Mouse (Mus musculus) embryonic facial prominence, embryonic 11.5 days (tissue): ENCODE results near the gene Ctnnbip1. TPM values are rescaled to one million over a fixed set of nuclear protein-coding genes. Genes with fewer than 3 reads are reported as not detected.
A peak's percentile ranks its signal among the peaks of the same experiment; 100 is the strongest.

Source experiments
- ATAC-seq: fragments of 200-750 bp; cut with Nextera tagmentation; replicated peaks from 2 replicates; pipeline ENCODE4 v1.8.0; 2017; ENCODE audit warnings: low read depth; ENCODE audit not compliant: insufficient number of reproducible peaks, low FRiP score, low TSS enrichment
- DNase-seq: peaks from one replicate; pipeline ENCODE4 v3.0.0-alpha.2; 2015; ENCODE audit warnings: low spot score
- H3K27ac ChIP-seq: fragments of 300-500 bp; sonication (generic); replicated peaks from 2 replicates; pipeline ENCODE4 v1.5.1; 2014; ENCODE audit warnings: mild to moderate bottlenecking, low read depth, low read length, control low read depth
- H3K27me3 ChIP-seq: fragments of 300-500 bp; sonication (generic); 2 replicates; pipeline ENCODE4 v1.6.1; 2014; ENCODE audit warnings: mild to moderate bottlenecking, low read length, moderate library complexity, mixed read lengths; ENCODE audit not compliant: control insufficient read depth, insufficient read depth
- H3K36me3 ChIP-seq: fragments of 300-500 bp; sonication (generic); replicated peaks from 2 replicates; pipeline ENCODE4 v1.6.1; 2014; ENCODE audit warnings: low read depth, mild to moderate bottlenecking, low read length, moderate library complexity, mixed read lengths; ENCODE audit not compliant: control insufficient read depth, insufficient read depth
- H3K4me1 ChIP-seq: fragments of 300-500 bp; sonication (generic); 2 replicates; pipeline ENCODE4 v1.6.1; 2014; ENCODE audit warnings: low read length, mixed read lengths; ENCODE audit not compliant: control insufficient read depth, insufficient read depth
- H3K4me2 ChIP-seq: fragments of 300-500 bp; sonication (generic); 2 replicates; pipeline ENCODE4 v1.6.1; 2014; ENCODE audit warnings: low read depth, mild to moderate bottlenecking, control low read depth, low read length, moderate library complexity
- H3K4me3 ChIP-seq: fragments of 300-500 bp; sonication (generic); 2 replicates; pipeline ENCODE4 v1.5.1; 2014; ENCODE audit warnings: low read depth, low read length, control low read depth
- H3K9ac ChIP-seq: fragments of 300-500 bp; sonication (generic); replicated peaks from 2 replicates; pipeline ENCODE4 v1.6.1; 2014; ENCODE audit warnings: mild to moderate bottlenecking, control low read depth, low read length
- H3K9me3 ChIP-seq: fragments of 300-500 bp; sonication (generic); replicated peaks from 2 replicates; pipeline ENCODE4 v1.6.1; 2016; ENCODE audit warnings: mild to moderate bottlenecking, low read length, inconsistent platforms, mixed read lengths; ENCODE audit not compliant: control insufficient read depth
- WGBS: fragments of 180-500 bp; shearing (Covaris S2); extraction: QIAGEN DNeasy Blood & Tissue Kit; methylation state at CpG from one replicate; pipeline ENCODE4 v1.1.7; 2014; 5-methylcytosine and 5-hydroxymethylcytosine counted together
- polyA plus RNA-seq: library from polyadenylated mRNA; unstranded; fragments of >200 nt; fragmentation: Nextera tagmentation; extraction: Ambion mirVana; gene quantifications from 2 replicates; pipeline ENCODE4 v1.2.1, GENCODE M21; 2014

The Ctnnbip1 gene
- polyA plus RNA-seq, 1 experiment from 2014 or later = 68.8 TPM

DNA sequence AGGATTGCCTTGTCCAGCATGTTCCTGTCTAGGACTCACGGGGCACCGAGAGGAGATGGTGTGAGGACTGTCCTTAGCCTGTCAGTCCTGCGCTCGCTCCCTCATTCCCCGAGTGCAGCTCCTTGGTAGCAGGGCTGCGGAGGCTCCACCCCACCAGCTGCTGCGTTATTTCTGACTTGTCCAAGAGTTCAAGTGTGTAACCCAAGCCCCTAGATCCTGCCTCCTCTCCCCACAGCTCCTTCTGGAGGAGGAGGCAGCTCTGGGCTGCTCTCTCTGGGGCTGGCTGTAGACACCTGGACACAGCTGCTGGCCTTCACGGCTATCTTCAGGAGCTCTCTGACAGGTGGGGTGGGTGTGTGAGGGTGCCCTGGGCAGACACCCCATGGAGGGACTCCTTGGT lies 26.9 kb downstream of the Ctnnbip1 start:
- Histone ChIP-seq H3K36me3 (no peaks in the 10 kb centered on the region; the same call in none of the 2 replicates), H3K4me1 (no peaks in the 10 kb centered on the region), H3K4me3 (no peak overlapping the region), H3K27me3 (no peaks in the 10 kb centered on the region), H3K9me3 (no peaks in the 10 kb centered on the region), H3K27ac (no peak overlapping the region), H3K4me2 (no peak overlapping the region), H3K9ac (no peak overlapping the region)
- 82% methylated on average over 8 of the region's 8 CpGs for WGBS
- ATAC-seq (no peak), DNase-seq (no peak)

DNA sequence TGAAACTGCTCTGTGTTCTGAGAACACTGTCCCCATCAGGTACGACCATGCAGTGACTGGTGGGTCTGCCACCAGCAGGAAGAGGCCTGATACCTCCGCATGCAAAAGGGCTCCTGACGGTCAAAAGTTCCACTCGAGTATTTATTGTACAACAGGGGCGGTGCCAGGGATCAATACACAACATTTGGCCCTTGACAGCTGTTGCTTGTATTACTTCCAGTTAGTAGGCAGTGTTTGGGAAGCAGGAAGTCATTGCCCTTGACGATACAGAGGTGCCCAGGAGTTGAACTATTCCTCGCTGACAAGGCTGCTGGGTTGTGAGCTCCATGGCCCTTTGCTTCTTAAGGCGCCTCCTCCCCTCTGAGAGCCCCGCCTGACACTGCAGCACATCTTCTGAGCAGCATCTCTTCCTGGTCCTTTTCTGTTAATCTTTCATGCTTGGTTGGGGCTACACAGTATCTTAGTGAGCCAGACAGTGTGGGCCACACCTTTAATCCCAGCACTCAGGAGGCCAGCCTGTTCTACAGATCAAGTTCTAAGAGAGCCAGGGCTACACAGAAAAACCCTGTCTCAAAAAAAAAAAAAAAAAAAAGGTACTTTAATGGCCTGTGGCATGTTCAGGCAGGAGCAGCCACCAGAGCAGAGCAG lies 28.9 kb downstream of the Ctnnbip1 start:
- H3K27ac ChIP-seq = no peak overlapping the region
- no peaks in the 10 kb centered on the region for H3K9me3 ChIP-seq
- WGBS = 87% methylated on average over 9 of the region's 9 CpGs
- no peak for DNase-seq
- no peaks in the 10 kb centered on the region; the same call in none of the 2 replicates for H3K36me3 ChIP-seq
- no peak overlapping the region for H3K9ac ChIP-seq
- no peak overlapping the region for H3K4me3 ChIP-seq
- H3K4me2 ChIP-seq = no peak overlapping the region
- no peaks in the 10 kb centered on the region for H3K27me3 ChIP-seq
- no peak for ATAC-seq
- H3K4me1 ChIP-seq = no peaks in the 10 kb centered on the region

DNA sequence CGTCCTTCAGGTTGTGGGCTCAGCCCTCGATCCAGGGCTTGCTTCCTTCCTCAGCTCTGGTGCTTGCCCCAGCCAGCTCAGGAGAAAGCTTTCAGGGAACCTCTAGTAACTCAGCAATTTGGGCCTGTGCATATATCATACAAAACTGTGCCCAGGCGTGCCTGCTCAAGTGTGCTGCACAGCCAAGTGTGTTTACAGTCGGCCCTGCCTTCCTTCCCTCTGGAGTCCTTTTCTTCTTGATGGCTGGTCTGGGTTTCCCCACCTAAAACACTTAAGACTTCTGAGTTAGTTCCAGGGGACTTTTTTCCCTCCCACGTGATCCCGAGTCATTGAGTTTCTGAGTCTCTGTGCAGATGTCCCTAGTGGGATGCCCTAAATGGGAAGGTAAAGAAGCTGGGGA lies 29.5 kb downstream of the Ctnnbip1 start:
- ATAC-seq (no peak), DNase-seq (no peak)
- 86% methylated on average over 6 of the region's 6 CpGs for WGBS
- Histone ChIP-seq H3K4me3 (no peak overlapping the region), H3K4me2 (no peak overlapping the region), H3K4me1 (no peaks in the 10 kb centered on the region), H3K9me3 (no peaks in the 10 kb centered on the region), H3K36me3 (no peaks in the 10 kb centered on the region; the same call in none of the 2 replicates), H3K27ac (no peak overlapping the region), H3K9ac (no peak overlapping the region; the same call in 1 of the 2 replicates), H3K27me3 (no peaks in the 10 kb centered on the region)

DNA sequence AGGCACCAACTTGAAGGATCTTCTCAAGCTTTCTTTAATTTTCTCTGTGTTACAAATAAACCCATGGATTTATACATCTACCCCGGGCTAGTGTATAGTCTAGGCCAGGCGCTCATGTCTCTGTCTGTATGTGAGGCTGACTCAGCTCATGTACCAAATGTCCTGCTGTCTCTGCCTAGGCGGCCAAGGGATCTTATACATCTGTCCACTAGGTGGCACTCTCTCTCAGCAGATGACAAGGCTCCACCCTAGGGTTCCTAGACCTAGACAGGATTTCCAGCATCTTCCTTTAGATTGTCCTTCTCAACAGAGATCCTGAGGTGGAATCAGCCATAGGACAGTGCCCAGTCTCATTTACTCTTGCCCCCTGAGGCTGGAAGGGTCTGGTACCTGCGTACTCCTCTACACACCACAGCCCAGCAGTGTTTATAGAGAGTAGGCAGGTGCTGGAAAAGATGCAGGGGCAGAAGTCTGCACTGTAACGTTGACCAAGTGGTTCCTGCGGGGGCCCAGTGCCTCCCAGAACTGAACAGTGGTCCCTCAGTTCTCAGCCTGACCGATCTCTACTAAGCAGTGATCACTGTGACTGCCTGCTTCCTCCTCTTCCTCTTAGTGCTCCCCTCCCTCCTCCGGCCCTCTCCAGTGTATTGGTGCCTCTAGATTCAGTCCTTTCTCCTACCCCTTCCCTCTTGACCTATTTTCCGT lies 31.3 kb downstream of the Ctnnbip1 start:
- WGBS = 69% methylated on average over 9 of the region's 9 CpGs
- no peak overlapping the region for H3K9ac ChIP-seq
- no peaks in the 10 kb centered on the region; the same call in none of the 2 replicates for H3K36me3 ChIP-seq
- no peak overlapping the region for H3K27ac ChIP-seq
- no peaks in the 10 kb centered on the region for H3K9me3 ChIP-seq
- ATAC-seq (peak; percentile 70), DNase-seq (peak; percentile 87)
- H3K4me1 ChIP-seq = no peaks in the 10 kb centered on the region
- H3K27me3 ChIP-seq = no peaks in the 10 kb centered on the region
- H3K4me2 ChIP-seq = no peak overlapping the region
- H3K4me3 ChIP-seq = no peak overlapping the region

DNA sequence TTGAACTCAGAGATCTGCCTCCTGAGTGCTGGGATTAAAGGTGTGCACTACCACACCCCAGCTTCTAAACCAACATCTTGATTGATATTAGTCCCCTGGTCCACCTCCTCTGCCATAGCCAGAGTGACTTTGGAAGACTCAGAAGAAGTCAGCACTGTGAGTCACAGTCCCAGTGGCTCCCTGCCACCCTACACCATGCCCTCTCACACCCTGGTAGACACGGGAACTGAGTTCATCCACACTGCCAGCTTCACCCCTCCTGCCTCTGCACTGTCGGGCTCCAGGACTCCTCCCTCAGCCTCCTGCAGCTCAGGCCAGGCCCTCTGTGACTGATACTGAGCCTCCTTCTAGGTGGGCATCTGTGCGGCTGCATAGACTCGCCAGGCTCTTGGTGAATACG lies 32.8 kb downstream of the Ctnnbip1 start:
- 79% methylated on average over 5 of the region's 5 CpGs for WGBS
- no peaks in the 10 kb centered on the region; the same call in 1 of the 2 replicates for H3K36me3 ChIP-seq
- no peak overlapping the region for H3K27ac ChIP-seq
- ATAC-seq (no peak), DNase-seq (no peak)
- H3K9ac ChIP-seq = no peak overlapping the region
- no peak overlapping the region for H3K4me3 ChIP-seq
- no peak overlapping the region for H3K4me2 ChIP-seq
- H3K27me3 ChIP-seq = no peaks in the 10 kb centered on the region
- H3K9me3 ChIP-seq = no peaks in the 10 kb centered on the region
- H3K4me1 ChIP-seq = no peaks in the 10 kb centered on the region

DNA sequence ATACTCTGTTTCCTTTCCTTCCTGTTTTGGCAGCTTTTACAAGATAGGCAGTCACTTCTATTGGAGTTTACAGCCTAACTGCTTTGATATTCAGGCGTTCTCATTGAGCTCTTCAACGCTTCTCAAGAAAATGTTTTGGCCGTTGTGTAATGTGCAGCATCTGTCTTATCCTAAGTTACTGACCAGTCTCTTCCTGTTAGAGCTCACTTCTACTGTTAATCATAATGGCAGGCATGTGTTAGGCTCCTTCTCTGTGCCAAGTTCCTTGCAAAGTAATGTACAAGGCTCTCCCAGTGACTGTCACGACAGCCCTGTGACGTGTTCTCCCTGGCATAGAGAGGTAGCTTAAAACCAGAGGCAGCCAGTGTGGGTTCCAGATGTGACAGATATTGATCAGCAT lies 33.7 kb downstream of the Ctnnbip1 start:
- Histone ChIP-seq H3K27ac (no peak overlapping the region), H3K9me3 (no peaks in the 10 kb centered on the region), H3K9ac (no peak overlapping the region), H3K4me1 (no peaks in the 10 kb centered on the region), H3K27me3 (no peaks in the 10 kb centered on the region), H3K4me2 (no peak overlapping the region), H3K4me3 (no peak overlapping the region), H3K36me3 (no peaks in the 10 kb centered on the region; the same call in 1 of the 2 replicates)
- ATAC-seq (no peak), DNase-seq (no peak)
- WGBS = 87% methylated on average over 5 of the region's 5 CpGs

DNA sequence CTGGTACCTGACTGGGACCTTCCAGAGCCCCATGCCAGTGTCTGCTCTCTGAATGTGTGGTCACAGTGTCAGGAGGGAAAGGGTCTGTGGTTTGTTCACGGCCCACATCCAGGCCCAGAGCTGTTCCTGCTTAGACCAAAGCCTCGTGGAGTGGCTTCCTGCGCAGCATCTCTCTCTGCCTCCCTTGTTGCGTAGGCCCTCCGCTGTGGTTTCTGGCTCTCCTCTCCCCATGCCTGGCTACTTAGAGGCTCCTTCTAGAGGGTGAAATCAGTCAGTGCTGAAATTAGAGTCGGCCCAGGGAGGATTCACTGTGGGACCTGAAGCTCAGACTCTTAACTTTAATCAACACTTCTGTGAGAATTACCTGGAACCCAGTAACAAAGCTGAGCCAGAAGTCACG lies 35.8 kb downstream of the Ctnnbip1 start:
- Histone ChIP-seq H3K9me3 (no peaks in the 10 kb centered on the region), H3K4me1 (no peaks in the 10 kb centered on the region), H3K4me2 (no peak overlapping the region), H3K27ac (no peak overlapping the region), H3K27me3 (no peaks in the 10 kb centered on the region), H3K36me3 (no peaks in the 10 kb centered on the region; the same call in 1 of the 2 replicates), H3K4me3 (no peak overlapping the region), H3K9ac (peak overlapping the region; percentile 18; the same call in 1 of the 2 replicates)
- DNase-seq (no peak), ATAC-seq (no peak)
- 78% methylated on average over 7 of the region's 7 CpGs for WGBS

DNA sequence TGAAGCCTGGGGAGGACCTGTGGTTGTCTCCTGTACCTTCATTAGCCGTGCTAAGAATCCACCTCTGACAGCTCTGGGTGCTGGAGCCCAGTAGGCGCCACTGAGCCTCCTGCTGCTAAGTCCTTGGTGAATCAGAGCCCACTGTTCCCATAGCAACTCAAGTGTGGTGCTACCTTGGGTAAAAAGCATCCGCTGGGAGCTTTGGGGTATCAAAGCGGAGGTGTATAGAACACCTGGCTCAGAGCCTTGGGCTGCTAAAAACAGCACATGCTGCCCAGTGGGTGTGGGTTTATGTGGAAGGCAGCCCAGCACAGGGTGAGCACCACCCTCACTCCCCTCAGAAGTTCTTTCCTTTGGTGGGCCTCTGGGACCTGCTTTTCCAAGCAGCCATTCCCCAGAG lies 38.1 kb downstream of the Ctnnbip1 start:
- Histone ChIP-seq H3K27ac (no peak overlapping the region), H3K4me2 (no peak overlapping the region), H3K9me3 (no peaks in the 10 kb centered on the region), H3K9ac (no peak overlapping the region; the same call in 1 of the 2 replicates), H3K4me1 (no peaks in the 10 kb centered on the region), H3K36me3 (no peaks in the 10 kb centered on the region), H3K27me3 (no peaks in the 10 kb centered on the region), H3K4me3 (no peak overlapping the region)
- 87% methylated on average over 4 of the region's 4 CpGs for WGBS
- ATAC-seq = no peak
- no peak for DNase-seq
